Mouse (Mus musculus): ENCODE measurements at regions not wholly inside any gene's neighbourhood (a gene's known extent, or its start where the extent isn't known, plus 50 kb on each side); places are given as distances from the start of the nearest gene placed in this dataset.
"Not testable (repeated sequence)": the region's sequence is repeated elsewhere in the genome, so short reads cannot be mapped to it uniquely, and the experiment has no call there.

GRCm38 (mm10) chr3:124156255-124156654 lies 164.4 kb upstream of the Tram1l1 start:
- no peak for DNase-seq (ENCODE audit: low read depth, low spot score)

- no peak for DNase-seq (ENCODE audit: low read depth, low spot score)
Measured at GRCm38 (mm10) chr3:124157858-124158655, 162.6 kb upstream of the Tram1l1 start.

GRCm38 (mm10) chr3:124193331-124193730 lies 127.3 kb upstream of the Tram1l1 start:
- DNase-seq (ENCODE audit: low read depth, low spot score): not testable (repeated sequence)

- not testable (repeated sequence) for DNase-seq (ENCODE audit: low read depth, low spot score)
Measured at GRCm38 (mm10) chr3:124200226-124200940, 120.3 kb upstream of the Tram1l1 start.

- no peak for DNase-seq (ENCODE audit: low read depth, low spot score)
Measured at GRCm38 (mm10) chr3:124217131-124217530, 103.5 kb upstream of the Tram1l1 start.

- DNase-seq (ENCODE audit: low read depth, low spot score): no peak
Measured at GRCm38 (mm10) chr3:124225982-124226381, 94.7 kb upstream of the Tram1l1 start.

GRCm38 (mm10) chr3:124227701-124228100 lies 93.0 kb upstream of the Tram1l1 start:
- DNase-seq (ENCODE audit: low read depth, low spot score): no peak

GRCm38 (mm10) chr3:124240936-124241733 lies 79.5 kb upstream of the Tram1l1 start:
- DNase-seq (ENCODE audit: low read depth, low spot score): no peak

GRCm38 (mm10) chr3:124241734-124242006 lies 79.0 kb upstream of the Tram1l1 start:
- DNase-seq (ENCODE audit: low read depth, low spot score): no peak

GRCm38 (mm10) chr3:124262150-124262549 lies 58.5 kb upstream of the Tram1l1 start:
- DNase-seq (ENCODE audit: low read depth, low spot score): no peak

- DNase-seq (ENCODE audit: low read depth, low spot score): no peak
Measured at GRCm38 (mm10) chr3:124266821-124267220, 53.8 kb upstream of the Tram1l1 start.

- DNase-seq (ENCODE audit: low read depth, low spot score): no peak
Measured at GRCm38 (mm10) chr3:124270506-124270905, 50.1 kb upstream of the Tram1l1 start.

Data from telencephalon, adult 2 months (tissue).